Mouse (Mus musculus) forebrain, embryonic 12.5 days (tissue): Measurements from ENCODE around the gene Il12a. TPM values are rescaled to one million over a fixed set of nuclear protein-coding genes. Genes with fewer than 3 reads are reported as not detected.

ENCODE experiments used
- ATAC-seq: fragments of 200-750 bp; cut with Nextera tagmentation; 2 replicates; pipeline ENCODE4 v1.8.0; 2017; ENCODE audit warnings: moderate TSS enrichment; ENCODE audit not compliant: low FRiP score
- H3K27ac ChIP-seq: fragments of 300-500 bp; sonication (generic); 2 replicates; pipeline ENCODE4 v1.5.1; 2016; ENCODE audit warnings: mild to moderate bottlenecking
- H3K27me3 ChIP-seq: fragments of 300-500 bp; sonication (generic); 2 replicates; pipeline ENCODE4 v1.6.1; 2016; ENCODE audit warnings: mild to moderate bottlenecking
- H3K36me3 ChIP-seq: fragments of 300-500 bp; sonication (generic); replicated peaks from 2 replicates; pipeline ENCODE4 v1.6.1; 2016; ENCODE audit warnings: mild to moderate bottlenecking
- H3K4me1 ChIP-seq: fragments of 300-500 bp; sonication (generic); 2 replicates; pipeline ENCODE4 v1.6.1; 2016
- H3K4me2 ChIP-seq: fragments of 300-500 bp; sonication (generic); 2 replicates; pipeline ENCODE4 v1.6.1; 2016; ENCODE audit warnings: mild to moderate bottlenecking, moderate library complexity
- H3K4me3 ChIP-seq: fragments of 300-500 bp; sonication (generic); replicated peaks from 2 replicates; pipeline ENCODE4 v1.5.1; 2016; ENCODE audit warnings: mild to moderate bottlenecking
- H3K9ac ChIP-seq: fragments of 300-500 bp; sonication (generic); 2 replicates; pipeline ENCODE4 v1.6.1; 2016; ENCODE audit warnings: mild to moderate bottlenecking
- H3K9me3 ChIP-seq: fragments of 300-500 bp; sonication (generic); 2 replicates; pipeline ENCODE4 v1.6.1; 2016
- WGBS: fragments of 180-500 bp; shearing (Covaris S2); methylation state at CpG from one replicate; pipeline ENCODE4 v1.1.7; 2016; 5-methylcytosine and 5-hydroxymethylcytosine counted together
- polyA plus RNA-seq: library from polyadenylated mRNA; unstranded; fragments of >200 nt; fragmentation: Nextera tagmentation; extraction: Ambion mirVana; gene quantifications from 2 replicates; pipeline ENCODE4 v1.2.1, GENCODE M21; 2016

Il12a gene
- polyA plus RNA-seq, 1 experiment from 2014 or later = 0.24 TPM

- Histone ChIP-seq H3K27me3 (no peaks in the 10 kb centered on the region), H3K4me2 (no peak overlapping the region), H3K4me3 (no peak overlapping the region), H3K36me3 (no peaks in the 10 kb centered on the region), H3K9me3 (no peaks in the 10 kb centered on the region), H3K27ac (no peak overlapping the region), H3K9ac (no peak overlapping the region), H3K4me1 (no peaks in the 10 kb centered on the region)
- no peak for ATAC-seq
- 83% methylated on average over 1 of the region's 1 CpGs for WGBS
These were observed 22.6 kb upstream of the Il12a start for GRCm38 (mm10) chr3:68667852-68668251.

- Histone ChIP-seq H3K4me2 (no peak overlapping the region), H3K4me3 (no peak overlapping the region), H3K27me3 (no peaks in the 10 kb centered on the region), H3K9ac (no peak overlapping the region), H3K4me1 (no peaks in the 10 kb centered on the region), H3K27ac (no peak overlapping the region), H3K9me3 (no peaks in the 10 kb centered on the region), H3K36me3 (no peaks in the 10 kb centered on the region)
- no peak for ATAC-seq
- WGBS = 81% methylated on average over 5 of the region's 5 CpGs
These were observed 20.9 kb upstream of the Il12a start for GRCm38 (mm10) chr3:68669418-68669974.

- WGBS = 89% methylated on average over 2 of the region's 2 CpGs
- no peaks in the 10 kb centered on the region for H3K4me1 ChIP-seq
- H3K27ac ChIP-seq = no peak overlapping the region
- no peaks in the 10 kb centered on the region for H3K27me3 ChIP-seq
- no peaks in the 10 kb centered on the region for H3K36me3 ChIP-seq
- no peak overlapping the region for H3K4me3 ChIP-seq
- no peaks in the 10 kb centered on the region for H3K9me3 ChIP-seq
- no peak overlapping the region for H3K4me2 ChIP-seq
- no peak overlapping the region for H3K9ac ChIP-seq
- ATAC-seq = no peak
These were observed 15.7 kb upstream of the Il12a start for GRCm38 (mm10) chr3:68674721-68675120.

GRCm38 (mm10) chr3:68675216-68675835 lies 15.1 kb upstream of the Il12a start:
- WGBS = 90% methylated on average over 12 of the region's 12 CpGs
- H3K4me1 ChIP-seq = no peaks in the 10 kb centered on the region
- no peak for ATAC-seq
- H3K27ac ChIP-seq = no peak overlapping the region
- no peaks in the 10 kb centered on the region for H3K27me3 ChIP-seq
- H3K4me3 ChIP-seq = no peak overlapping the region
- no peaks in the 10 kb centered on the region for H3K36me3 ChIP-seq
- H3K9ac ChIP-seq = no peak overlapping the region
- H3K9me3 ChIP-seq = no peaks in the 10 kb centered on the region
- no peak overlapping the region for H3K4me2 ChIP-seq

- Histone ChIP-seq H3K4me3 (no peak overlapping the region), H3K27ac (no peak overlapping the region), H3K27me3 (no peaks in the 10 kb centered on the region), H3K9ac (no peak overlapping the region), H3K36me3 (no peaks in the 10 kb centered on the region), H3K4me1 (no peaks in the 10 kb centered on the region), H3K4me2 (no peak overlapping the region), H3K9me3 (no peaks in the 10 kb centered on the region)
- no peak for ATAC-seq
- WGBS = 76% methylated on average over 10 of the region's 10 CpGs
These were observed 14.3 kb upstream of the Il12a start for GRCm38 (mm10) chr3:68675980-68676678.

GRCm38 (mm10) chr3:68676831-68677303 lies 13.6 kb upstream of the Il12a start:
- ATAC-seq = no peak
- no peaks in the 10 kb centered on the region for H3K4me1 ChIP-seq
- no peaks in the 10 kb centered on the region for H3K9me3 ChIP-seq
- H3K9ac ChIP-seq = no peak overlapping the region
- no peaks in the 10 kb centered on the region for H3K27me3 ChIP-seq
- WGBS = 53% methylated on average over 17 of the region's 17 CpGs
- H3K4me2 ChIP-seq = no peak overlapping the region
- H3K36me3 ChIP-seq = no peaks in the 10 kb centered on the region
- H3K4me3 ChIP-seq = no peak overlapping the region
- no peak overlapping the region for H3K27ac ChIP-seq

- 88% methylated on average over 9 of the region's 9 CpGs for WGBS
- H3K9ac ChIP-seq = no peak overlapping the region
- no peaks in the 10 kb centered on the region for H3K9me3 ChIP-seq
- no peak overlapping the region for H3K27ac ChIP-seq
- H3K4me3 ChIP-seq = no peak overlapping the region
- H3K27me3 ChIP-seq = no peaks in the 10 kb centered on the region
- no peaks in the 10 kb centered on the region for H3K36me3 ChIP-seq
- ATAC-seq = no peak
- no peaks in the 10 kb centered on the region for H3K4me1 ChIP-seq
- no peak overlapping the region for H3K4me2 ChIP-seq
These were observed 11.4 kb upstream of the Il12a start for GRCm38 (mm10) chr3:68678805-68679585.

- H3K27me3 ChIP-seq = no peaks in the 10 kb centered on the region
- H3K4me2 ChIP-seq = no peak overlapping the region
- no peak overlapping the region for H3K9ac ChIP-seq
- no peak for ATAC-seq
- no peaks in the 10 kb centered on the region for H3K36me3 ChIP-seq
- no peaks in the 10 kb centered on the region for H3K9me3 ChIP-seq
- no peak overlapping the region for H3K4me3 ChIP-seq
- no peak overlapping the region for H3K27ac ChIP-seq
- 68% methylated on average over 2 of the region's 2 CpGs for WGBS
- H3K4me1 ChIP-seq = no peaks in the 10 kb centered on the region
These were observed 6.9 kb upstream of the Il12a start for GRCm38 (mm10) chr3:68683579-68683978.

- no peaks in the 10 kb centered on the region for H3K9me3 ChIP-seq
- no peak for ATAC-seq
- H3K4me2 ChIP-seq = no peak overlapping the region
- no peak overlapping the region for H3K4me3 ChIP-seq
- no peaks in the 10 kb centered on the region for H3K27me3 ChIP-seq
- no peak overlapping the region for H3K27ac ChIP-seq
- WGBS = 95% methylated on average over 1 of the region's 1 CpGs
- H3K4me1 ChIP-seq = no peaks in the 10 kb centered on the region
- H3K36me3 ChIP-seq = no peaks in the 10 kb centered on the region
- H3K9ac ChIP-seq = no peak overlapping the region
These were observed 6.2 kb upstream of the Il12a start for GRCm38 (mm10) chr3:68684207-68684606.

GRCm38 (mm10) chr3:68686852-68687560 lies 3.4 kb upstream of the Il12a start:
- Histone ChIP-seq H3K4me2 (no peak overlapping the region), H3K27ac (no peak overlapping the region), H3K4me3 (no peak overlapping the region), H3K36me3 (no peaks in the 10 kb centered on the region), H3K27me3 (no peaks in the 10 kb centered on the region), H3K9ac (no peak overlapping the region), H3K4me1 (no peaks in the 10 kb centered on the region), H3K9me3 (no peaks in the 10 kb centered on the region)
- 74% methylated on average over 8 of the region's 8 CpGs for WGBS
- ATAC-seq = no peak

GRCm38 (mm10) chr3:68689346-68689745 lies 1.1 kb upstream of the Il12a start:
- no peaks in the 10 kb centered on the region for H3K9me3 ChIP-seq
- no peaks in the 10 kb centered on the region for H3K4me1 ChIP-seq
- H3K4me2 ChIP-seq = no peak overlapping the region
- H3K4me3 ChIP-seq = no peak overlapping the region
- no peak overlapping the region for H3K27ac ChIP-seq
- H3K9ac ChIP-seq = no peak overlapping the region
- no peaks in the 10 kb centered on the region for H3K27me3 ChIP-seq
- H3K36me3 ChIP-seq = no peaks in the 10 kb centered on the region
- WGBS = 92% methylated on average over 7 of the region's 7 CpGs
- no peak for ATAC-seq
